Mouse (Mus musculus) embryonic facial prominence, embryonic 13.5 days (tissue): ENCODE data around the gene Bpifb4. TPM values are rescaled to one million over a fixed set of nuclear protein-coding genes. Genes with fewer than 3 reads are reported as not detected.
A peak's percentile ranks its signal among the peaks of the same experiment; 100 is the strongest.

ENCODE experiments used
- ATAC-seq: fragments of 200-750 bp; cut with Nextera tagmentation; 2 replicates; pipeline ENCODE4 v1.8.0; 2017; ENCODE audit warnings: low read depth; ENCODE audit not compliant: insufficient number of reproducible peaks, insufficient read depth, low FRiP score, low TSS enrichment
- H3K27ac ChIP-seq: fragments of 300-500 bp; sonication (generic); 2 replicates; pipeline ENCODE4 v1.5.1; 2015; ENCODE audit warnings: moderate library complexity, mild to moderate bottlenecking, inconsistent platforms
- H3K27me3 ChIP-seq: fragments of 300-500 bp; sonication (generic); 2 replicates; pipeline ENCODE4 v1.6.1; 2015; ENCODE audit warnings: mild to moderate bottlenecking, inconsistent platforms
- H3K36me3 ChIP-seq: fragments of 300-500 bp; sonication (generic); 2 replicates; pipeline ENCODE4 v1.6.1; 2015; ENCODE audit warnings: mild to moderate bottlenecking, inconsistent platforms
- H3K4me1 ChIP-seq: fragments of 300-500 bp; sonication (generic); 2 replicates; pipeline ENCODE4 v1.6.1; 2015; ENCODE audit warnings: inconsistent platforms
- H3K4me2 ChIP-seq: fragments of 300-500 bp; sonication (generic); 2 replicates; pipeline ENCODE4 v1.6.1; 2015; ENCODE audit warnings: moderate library complexity, mild to moderate bottlenecking, inconsistent platforms
- H3K4me3 ChIP-seq: fragments of 300-500 bp; sonication (generic); 2 replicates; pipeline ENCODE4 v1.5.1; 2015; ENCODE audit warnings: mild to moderate bottlenecking, inconsistent platforms
- H3K9ac ChIP-seq: fragments of 300-500 bp; sonication (generic); 2 replicates; pipeline ENCODE4 v1.6.1; 2015; ENCODE audit warnings: mild to moderate bottlenecking, inconsistent platforms
- H3K9me3 ChIP-seq: fragments of 300-500 bp; sonication (generic); 2 replicates; pipeline ENCODE4 v1.6.1; 2016; ENCODE audit warnings: inconsistent platforms
- WGBS: fragments of 180-500 bp; shearing (Covaris S2); methylation state at CpG from one replicate; pipeline ENCODE4 v1.1.7; 2015; ENCODE audit warnings: mixed read lengths; 5-methylcytosine and 5-hydroxymethylcytosine counted together
- polyA plus RNA-seq: library from polyadenylated mRNA; unstranded; fragments of >200 nt; fragmentation: Nextera tagmentation; extraction: Ambion mirVana; gene quantifications from 2 replicates; pipeline ENCODE4 v1.2.1, GENCODE M21; 2015

The Bpifb4 gene
- polyA plus RNA-seq, 1 experiment from 2014 or later = not detected

GRCm38 (mm10) chr2:153943537-153943936 lies 5.5 kb downstream of the Bpifb4 start:
- H3K4me3 ChIP-seq = no peak overlapping the region
- H3K4me1 ChIP-seq = no peaks in the 10 kb centered on the region
- no peaks in the 10 kb centered on the region for H3K27me3 ChIP-seq
- no peaks in the 10 kb centered on the region for H3K9me3 ChIP-seq
- WGBS = 40% methylated on average over 3 of the region's 3 CpGs
- H3K4me2 ChIP-seq = no peak overlapping the region
- ATAC-seq = no peak
- no peak overlapping the region for H3K27ac ChIP-seq
- no peak overlapping the region for H3K9ac ChIP-seq
- H3K36me3 ChIP-seq = no peaks in the 10 kb centered on the region

- H3K9me3 ChIP-seq = no peaks in the 10 kb centered on the region
- no peaks in the 10 kb centered on the region for H3K27me3 ChIP-seq
- ATAC-seq = no peak
- H3K27ac ChIP-seq = no peak overlapping the region
- no peaks in the 10 kb centered on the region for H3K36me3 ChIP-seq
- no peak overlapping the region for H3K4me2 ChIP-seq
- H3K4me1 ChIP-seq = no peaks in the 10 kb centered on the region
- H3K9ac ChIP-seq = no peak overlapping the region
- H3K4me3 ChIP-seq = no peak overlapping the region
- 85% methylated on average over 8 of the region's 8 CpGs for WGBS
These were observed 6.6 kb downstream of the Bpifb4 start for GRCm38 (mm10) chr2:153944567-153944966.

DNA sequence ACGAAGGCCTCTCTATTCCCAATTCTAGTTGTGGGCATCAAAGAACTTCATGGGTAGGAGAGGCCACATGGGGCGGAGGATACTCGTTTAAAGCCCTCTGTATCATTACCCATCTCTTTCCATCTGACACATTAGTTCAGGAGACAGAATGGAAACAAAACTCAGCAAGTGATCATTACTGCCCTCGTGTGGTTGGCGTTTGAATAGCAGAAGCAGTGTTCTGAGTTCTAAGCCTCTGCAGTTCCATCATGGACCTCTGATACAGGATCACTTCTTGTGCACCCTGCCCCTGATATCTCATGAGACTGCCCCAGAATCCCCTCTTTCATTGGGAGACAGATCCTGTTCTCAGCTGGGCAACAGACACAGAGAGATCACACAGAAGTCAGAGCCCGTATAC lies 14.9 kb downstream of the Bpifb4 start:
- no peaks in the 10 kb centered on the region for H3K4me1 ChIP-seq
- no peaks in the 10 kb centered on the region for H3K27me3 ChIP-seq
- H3K4me3 ChIP-seq = no peak overlapping the region
- no peaks in the 10 kb centered on the region for H3K36me3 ChIP-seq
- H3K4me2 ChIP-seq = no peak overlapping the region
- no peak overlapping the region for H3K9ac ChIP-seq
- 28% methylated on average over 6 of the region's 6 CpGs for WGBS
- no peak overlapping the region for H3K27ac ChIP-seq
- no peak for ATAC-seq
- H3K9me3 ChIP-seq = no peaks in the 10 kb centered on the region

GRCm38 (mm10) chr2:153953836-153954235 lies 15.8 kb downstream of the Bpifb4 start:
- Histone ChIP-seq H3K9me3 (no peaks in the 10 kb centered on the region), H3K4me2 (peak overlapping the region; percentile 48), H3K4me1 (no peaks in the 10 kb centered on the region), H3K4me3 (no peak overlapping the region), H3K9ac (no peak overlapping the region), H3K27ac (no peak overlapping the region), H3K27me3 (no peaks in the 10 kb centered on the region), H3K36me3 (no peaks in the 10 kb centered on the region)
- 5% methylated on average over 6 of the region's 6 CpGs for WGBS
- no peak for ATAC-seq

- no peak for ATAC-seq
- Histone ChIP-seq H3K4me1 (no peaks in the 10 kb centered on the region), H3K4me3 (no peak overlapping the region), H3K9ac (no peak overlapping the region), H3K4me2 (no peak overlapping the region), H3K36me3 (no peaks in the 10 kb centered on the region), H3K27ac (no peak overlapping the region), H3K9me3 (no peaks in the 10 kb centered on the region), H3K27me3 (no peaks in the 10 kb centered on the region)
- 72% methylated on average over 4 of the region's 4 CpGs for WGBS
These were observed 24.9 kb downstream of the Bpifb4 start for GRCm38 (mm10) chr2:153962821-153963331.

DNA sequence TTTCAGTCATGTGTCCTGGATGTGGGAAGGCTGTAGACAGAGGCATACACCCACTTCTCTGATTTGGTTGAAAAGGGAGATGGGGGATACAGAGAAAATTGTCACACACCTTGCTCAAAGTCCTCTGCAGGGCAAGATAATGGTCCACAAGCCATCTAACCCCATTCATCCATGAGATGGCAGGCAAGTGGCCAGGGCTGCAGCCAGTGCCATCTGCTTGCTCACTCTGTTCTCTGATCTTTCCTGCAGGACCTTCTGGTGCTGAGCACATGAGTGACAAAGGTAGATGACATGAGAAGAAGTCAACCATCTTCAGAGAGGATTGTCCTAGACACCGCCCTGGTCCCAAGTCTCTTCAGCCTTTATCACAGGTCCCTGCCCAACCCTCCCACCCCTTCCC lies 25.3 kb downstream of the Bpifb4 start:
- Histone ChIP-seq H3K4me2 (no peak overlapping the region), H3K27me3 (no peaks in the 10 kb centered on the region), H3K27ac (no peak overlapping the region), H3K9me3 (no peaks in the 10 kb centered on the region), H3K4me3 (no peak overlapping the region), H3K36me3 (no peaks in the 10 kb centered on the region), H3K9ac (no peak overlapping the region), H3K4me1 (no peaks in the 10 kb centered on the region)
- WGBS = 96% methylated on average over 1 of the region's 1 CpGs
- no peak for ATAC-seq

DNA sequence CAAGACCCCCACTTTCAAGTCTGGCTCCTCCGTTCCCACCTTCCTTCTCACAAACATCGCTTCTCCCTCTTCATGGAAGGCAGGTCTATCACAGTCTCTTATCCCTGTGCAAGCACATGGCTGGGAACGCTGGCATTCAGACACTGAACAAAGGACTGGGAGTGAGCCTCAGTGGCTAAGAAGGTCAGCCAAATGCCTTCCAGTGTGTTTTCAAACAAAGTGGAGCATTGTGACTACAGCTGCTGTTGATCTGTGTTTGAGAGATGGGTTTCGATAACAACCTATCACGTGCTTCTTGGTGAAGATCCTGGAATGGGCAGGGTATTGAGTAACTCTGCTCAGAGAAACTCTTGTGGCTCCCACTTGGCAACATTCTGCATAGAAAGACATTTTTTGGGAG lies 32.2 kb downstream of the Bpifb4 start:
- WGBS = 48% methylated on average over 5 of the region's 5 CpGs
- no peak for ATAC-seq
- H3K9me3 ChIP-seq = no peaks in the 10 kb centered on the region
- no peak overlapping the region for H3K4me2 ChIP-seq
- H3K36me3 ChIP-seq = no peaks in the 10 kb centered on the region
- no peaks in the 10 kb centered on the region for H3K27me3 ChIP-seq
- H3K4me3 ChIP-seq = no peak overlapping the region
- no peaks in the 10 kb centered on the region for H3K4me1 ChIP-seq
- H3K9ac ChIP-seq = no peak overlapping the region
- H3K27ac ChIP-seq = no peak overlapping the region

GRCm38 (mm10) chr2:153974582-153974981 lies 36.6 kb downstream of the Bpifb4 start, which contains the start of gene Bpifa6:
Gene Bpifa6 (plus strand): TSS chr2:153974945.
- no peak within 1 kb of the TSS for H3K27ac ChIP-seq
- no peak within 1 kb of the TSS for H3K9ac ChIP-seq
- no peak for ATAC-seq
- H3K36me3 ChIP-seq = no peaks in the 10 kb centered on the region
- H3K4me1 ChIP-seq = no peaks in the 10 kb centered on the region
- H3K9me3 ChIP-seq = no peaks in the 10 kb centered on the region
- WGBS = 55% methylated on average over 5 of the region's 5 CpGs
- no peak within 1 kb of the TSS for H3K4me2 ChIP-seq
- H3K4me3 ChIP-seq = no peak within 1 kb of the TSS
- no peaks in the 10 kb centered on the region for H3K27me3 ChIP-seq

- H3K4me1 ChIP-seq = peaks cover 5% of the 10 kb centered on the region; the same call in 1 of the 2 replicates
- H3K9me3 ChIP-seq = no peaks in the 10 kb centered on the region
- WGBS = 2% methylated on average over 7 of the region's 7 CpGs
- H3K27me3 ChIP-seq = no peaks in the 10 kb centered on the region
- no peak overlapping the region for H3K4me2 ChIP-seq
- no peak overlapping the region for H3K27ac ChIP-seq
- no peaks in the 10 kb centered on the region for H3K36me3 ChIP-seq
- no peak for ATAC-seq
- no peak overlapping the region for H3K9ac ChIP-seq
- H3K4me3 ChIP-seq = no peak overlapping the region
These were observed 57.8 kb downstream of the Bpifb4 start for GRCm38 (mm10) chr2:153995770-153996169.

DNA sequence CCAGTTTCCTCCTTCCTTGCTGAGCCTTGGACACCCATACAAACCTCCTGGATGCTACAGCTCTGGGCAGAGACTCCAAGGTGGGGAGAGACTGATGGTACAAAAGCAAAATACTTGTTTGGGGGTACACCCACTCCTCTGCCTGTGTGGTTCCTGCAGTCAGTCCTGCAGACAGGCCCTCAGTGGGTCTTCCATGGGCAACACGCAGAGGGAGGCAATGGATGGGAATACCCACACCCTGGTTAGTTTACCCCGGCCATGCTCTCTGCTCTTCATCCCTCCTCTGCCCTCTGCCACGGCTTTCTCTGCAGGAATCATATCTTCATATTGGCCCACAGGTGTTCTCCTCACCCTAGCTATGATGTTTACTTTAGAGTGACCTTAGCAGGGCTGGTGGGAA lies 62.5 kb downstream of the Bpifb4 start:
- ATAC-seq = no peak
- no peak overlapping the region for H3K4me2 ChIP-seq
- H3K27me3 ChIP-seq = no peaks in the 10 kb centered on the region
- H3K9me3 ChIP-seq = no peaks in the 10 kb centered on the region
- no peak overlapping the region for H3K4me3 ChIP-seq
- peaks cover 5% of the 10 kb centered on the region; the same call in 1 of the 2 replicates for H3K4me1 ChIP-seq
- H3K36me3 ChIP-seq = no peaks in the 10 kb centered on the region
- no peak overlapping the region for H3K27ac ChIP-seq
- WGBS = 77% methylated on average over 3 of the region's 3 CpGs
- H3K9ac ChIP-seq = no peak overlapping the region

DNA sequence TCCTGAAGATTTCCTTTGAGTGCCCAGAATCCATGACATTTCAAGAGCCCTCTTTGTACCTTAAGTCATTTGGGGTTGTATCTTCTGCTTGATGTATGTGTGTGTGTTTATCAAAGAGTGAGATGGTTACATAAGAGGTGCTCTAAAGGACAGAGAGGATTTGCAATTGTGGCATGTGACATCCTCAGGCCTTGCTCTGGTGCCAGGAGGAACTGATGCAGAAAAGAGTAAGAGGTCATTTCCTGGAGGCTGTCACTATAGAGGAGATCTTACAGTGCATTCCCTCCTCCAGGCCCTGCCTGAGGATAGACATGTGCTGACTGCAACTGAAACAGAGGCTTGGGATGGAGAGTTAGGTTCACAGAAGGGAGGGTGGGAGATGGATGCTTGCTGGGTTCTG lies 63.0 kb downstream of the Bpifb4 start:
- H3K4me2 ChIP-seq = no peak overlapping the region
- H3K9me3 ChIP-seq = no peaks in the 10 kb centered on the region
- H3K4me3 ChIP-seq = no peak overlapping the region
- no peaks in the 10 kb centered on the region for H3K36me3 ChIP-seq
- H3K9ac ChIP-seq = no peak overlapping the region
- H3K27me3 ChIP-seq = no peaks in the 10 kb centered on the region
- no peak overlapping the region for H3K27ac ChIP-seq
- ATAC-seq = no peak
- peaks cover 3% of the 10 kb centered on the region; the same call in 1 of the 2 replicates for H3K4me1 ChIP-seq

GRCm38 (mm10) chr2:154004456-154004855 lies 66.4 kb downstream of the Bpifb4 start:
- Histone ChIP-seq H3K36me3 (no peaks in the 10 kb centered on the region), H3K9ac (no peak overlapping the region), H3K27ac (no peak overlapping the region), H3K4me3 (no peak overlapping the region), H3K4me1 (no peaks in the 10 kb centered on the region), H3K27me3 (no peaks in the 10 kb centered on the region), H3K4me2 (no peak overlapping the region), H3K9me3 (no peaks in the 10 kb centered on the region)
- no peak for ATAC-seq
- 76% methylated on average over 1 of the region's 1 CpGs for WGBS

GRCm38 (mm10) chr2:154005094-154005493 lies 67.1 kb downstream of the Bpifb4 start:
- H3K4me2 ChIP-seq = no peak overlapping the region
- H3K27me3 ChIP-seq = no peaks in the 10 kb centered on the region
- H3K9me3 ChIP-seq = no peaks in the 10 kb centered on the region
- no peaks in the 10 kb centered on the region for H3K36me3 ChIP-seq
- H3K4me3 ChIP-seq = no peak overlapping the region
- whole genome bisulfite sequencing = 77% methylated on average over 1 of the region's 1 CpGs
- no peak overlapping the region for H3K9ac ChIP-seq
- no peak for ATAC-seq
- no peak overlapping the region for H3K27ac ChIP-seq
- no peaks in the 10 kb centered on the region for H3K4me1 ChIP-seq
